In the genomic region with DNA sequence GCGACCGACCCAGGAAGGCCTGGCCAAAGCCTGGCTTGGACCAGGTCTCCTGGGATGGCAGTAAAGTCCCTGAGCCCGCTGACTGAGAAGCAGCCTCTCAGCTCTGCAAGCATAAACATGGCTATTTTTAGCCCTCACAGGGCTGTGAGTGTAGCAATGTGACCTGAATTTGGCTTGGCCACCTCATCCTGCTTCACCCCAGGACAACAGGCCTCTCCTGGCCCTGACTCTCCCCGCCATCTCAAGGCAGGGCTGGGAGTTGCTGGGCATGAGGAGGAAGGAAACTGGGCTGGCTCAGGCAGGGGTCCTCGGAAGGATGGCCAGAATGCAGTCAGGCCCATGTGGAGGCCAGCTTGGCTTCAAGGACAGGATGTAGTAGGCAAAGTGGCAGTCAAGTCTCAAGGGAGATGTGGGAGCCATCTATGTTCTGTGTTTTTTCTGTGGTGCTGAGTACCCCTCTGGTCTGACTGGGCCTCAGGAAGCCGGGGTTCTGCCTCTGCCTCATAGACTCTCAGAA, we compare ENCODE assay signal across 9 mouse cellular contexts. TPM values are rescaled to one million over a fixed set of nuclear protein-coding genes. Genes with fewer than 3 reads are reported as not detected.
DNase-seq lines count a peak whose midpoint lies in the region; ATAC-seq lines count a peak whose summit lies in the region.
"Had no signal": no experiment of that assay in that cellular context is flagged by ENCODE, and none has a peak within 500 bp of the region (broad histone marks: within the 10 kb centered on the region; RNA-seq: fewer than 3 reads in every experiment).

No protein-coding gene starts in this region.

- no peaks in the 10 kb centered on the region for H3K9me3 ChIP-seq in hindbrain, embryonic 13.5 days
- no peaks in the 10 kb centered on the region for H3K9me3 ChIP-seq in hindbrain, embryonic 11.5 days (ENCODE audit: control insufficient read depth, low read length)
- H3K9me3 ChIP-seq in midbrain, embryonic 16.5 days (replicated peaks; ENCODE audit: control insufficient read depth, low read length, poor library complexity, severe bottlenecking): no peaks in the 10 kb centered on the region

- H3K4me3 ChIP-seq in hindbrain, embryonic 13.5 days: no peak overlapping the region
- no peak overlapping the region for H3K4me3 ChIP-seq in hindbrain, embryonic 11.5 days (ENCODE audit: low read depth, low read length)
- no peak overlapping the region for H3K4me3 ChIP-seq in midbrain, embryonic 16.5 days (ENCODE audit: low read depth, low read length)

- H3K36me3 ChIP-seq in hindbrain, embryonic 13.5 days: no peaks in the 10 kb centered on the region
- no peaks in the 10 kb centered on the region for H3K36me3 ChIP-seq in hindbrain, embryonic 11.5 days (ENCODE audit: control insufficient read depth, insufficient read depth, low read length)
- no peaks in the 10 kb centered on the region for H3K36me3 ChIP-seq in midbrain, embryonic 16.5 days (ENCODE audit: control insufficient read depth, insufficient read depth, low read length)
- H3K36me3 ChIP-seq: G1E had no signal

- H3K9ac ChIP-seq in hindbrain, embryonic 13.5 days: 0 out of 2 replicates have a peak overlapping the region, but pooled peaks have one; percentile 43
- no peak overlapping the region for H3K9ac ChIP-seq in hindbrain, embryonic 11.5 days (ENCODE audit: low read depth, low read length)
- peak overlapping the region; percentile 27; the same call in 1 of the 2 replicates for H3K9ac ChIP-seq in midbrain, embryonic 16.5 days (ENCODE audit: low read depth, low read length)

- WGBS in hindbrain, embryonic 13.5 days: 79% methylated on average over 6 of the region's 6 CpGs
- WGBS in hindbrain, embryonic 11.5 days: 79% methylated on average over 6 of the region's 6 CpGs
- WGBS in midbrain, embryonic 16.5 days: 71% methylated on average over 6 of the region's 6 CpGs

- no peak for ATAC-seq in hindbrain, embryonic 13.5 days (ENCODE audit: low FRiP score)
- no peak for ATAC-seq in hindbrain, embryonic 11.5 days (ENCODE audit: low FRiP score)
- no peak for ATAC-seq in midbrain, embryonic 16.5 days

- no peak for DNase-seq in hindbrain, embryonic 11.5 days (ENCODE audit: low spot score)
- DNase-seq in brain, adult 2 months (ENCODE audit: low read depth, low spot score): peak; percentile 95
- peak; percentile 88 to 89 for DNase-seq in heart, adult 9 months (ENCODE audit: low spot score in 2 of 2)
- peak; percentile 66 to 80 for DNase-seq in kidney, postnatal 36 days
- no peak for DNase-seq in right cerebral cortex, adult 2 months (ENCODE audit: low spot score in 2 of 2)
- DNase-seq in retina, postnatal 1 day: no peak

- H3K4me2 ChIP-seq in hindbrain, embryonic 13.5 days: no peak overlapping the region
- H3K4me2 ChIP-seq in hindbrain, embryonic 11.5 days (replicated peaks; ENCODE audit: low read depth, low read length): no peak overlapping the region
- H3K4me2 ChIP-seq in midbrain, embryonic 16.5 days (ENCODE audit: low read length): no peak overlapping the region

- H3K4me1 ChIP-seq in hindbrain, embryonic 13.5 days (replicated peaks): peaks cover 99% of the 10 kb centered on the region
- H3K4me1 ChIP-seq in hindbrain, embryonic 11.5 days (replicated peaks; ENCODE audit: control insufficient read depth, insufficient read depth, low read length): peaks cover 25% of the 10 kb centered on the region
- H3K4me1 ChIP-seq in midbrain, embryonic 16.5 days (ENCODE audit: control insufficient read depth, insufficient read depth, low read length): peaks cover 67% of the 10 kb centered on the region

- H3K27ac ChIP-seq in hindbrain, embryonic 13.5 days: peak overlapping the region; percentile 69; the same call in 1 of the 2 replicates
- no peak overlapping the region for H3K27ac ChIP-seq in hindbrain, embryonic 11.5 days (ENCODE audit: low read depth, low read length)
- peak overlapping the region; percentile 0; the same call in 1 of the 2 replicates for H3K27ac ChIP-seq in midbrain, embryonic 16.5 days (ENCODE audit: low read length)

- no peaks in the 10 kb centered on the region for H3K27me3 ChIP-seq in hindbrain, embryonic 13.5 days
- H3K27me3 ChIP-seq in hindbrain, embryonic 11.5 days (ENCODE audit: control insufficient read depth, insufficient read depth, low read length): no peaks in the 10 kb centered on the region
- no peaks in the 10 kb centered on the region for H3K27me3 ChIP-seq in midbrain, embryonic 16.5 days (ENCODE audit: control insufficient read depth, insufficient read depth, low read depth, low read length)

RNA-seq across cellular contexts. Expression of gene Zmiz1, which starts 29.2 kb away (rescaled TPM):
- polyA plus RNA-seq in hindbrain, embryonic 13.5 days (2015; fragmentation: Nextera tagmentation; extraction: Ambion mirVana): 58.5 and 65.3 TPM in 2 replicates
- polyA plus RNA-seq in hindbrain, embryonic 11.5 days (2014; fragmentation: Nextera tagmentation; extraction: Ambion mirVana): 47.5 and 57.0 TPM in 2 replicates
- 54.2 and 58.0 TPM in 2 replicates for polyA plus RNA-seq in midbrain, embryonic 16.5 days (2015; fragmentation: Nextera tagmentation; extraction: Ambion mirVana)

Comparison
In these comparisons a context has a peak if more than half of its experiments do, and no peak if none do; other contexts are left out.
1. DNase-seq: peak in brain, adult 2 months (single experiment), heart, adult 9 months (2 of 2) and kidney, postnatal 36 days (2 of 2); none in hindbrain, embryonic 11.5 days (single experiment), right cerebral cortex, adult 2 months (0 of 2) and retina, postnatal 1 day (single experiment).